Mouse (Mus musculus): Measurements from ENCODE around the gene Gpc6. TPM values are rescaled to one million over a fixed set of nuclear protein-coding genes. Genes with fewer than 3 reads are reported as not detected.
A peak's percentile ranks its signal among the peaks of the same experiment; 100 is the strongest.

Gpc6 gene
- total and polyA plus RNA-seq, 3 experiments, result not detected

- H3K4me1 ChIP-seq (ENCODE audit: control insufficient read depth in 1 of 2, insufficient read depth in 2 of 2), result peaks cover 5 to 28% of the 10 kb centered on the region in 2 experiments
- TF ChIP-seq ZKSCAN1 (IDR thresholded peaks at IDR 0.05; ENCODE audit: borderline replicate concordance, low read depth, low read length) (no peak), BHLHE40 (IDR thresholded peaks at IDR 0.05; ENCODE audit: low read depth, low read length) (no peak), POLR2AphosphoS2 (IDR thresholded peaks at IDR 0.05; ENCODE audit: low read depth, low read length) (no peak), MEF2A (IDR thresholded peaks at IDR 0.05; ENCODE audit: borderline replicate concordance, low read depth, low read length) (no peak), MAX (IDR thresholded peaks at IDR 0.05; ENCODE audit: low read length) (no peak), HCFC1 (IDR thresholded peaks at IDR 0.05; ENCODE audit: low read depth, low read length) (no peak), ETS1 (conservative IDR thresholded peaks at IDR 0.05; ENCODE audit: low read depth, low read length) (no peak), EP300 (IDR thresholded peaks at IDR 0.05; ENCODE audit: low read length) (no peak), PAX5 (IDR thresholded peaks at IDR 0.05; ENCODE audit: low read length) (no peak), E2F4 (IDR thresholded peaks at IDR 0.05; ENCODE audit: insufficient replicate concordance, low read depth, low read length) (no peak)
- dilution Hi-C loops (cut with MboI; ENCODE audit: extremely low pct_ligation_motif_present, extremely low pct_unique_long_range_greater_than_20kb, low sequenced_read_pairs), result no loop called here
These were observed 14.4 kb downstream of the Gpc6 start for GRCm38 (mm10) chr14:116939561-116939960.

GRCm38 (mm10) chr14:116941772-116942171 lies 16.7 kb downstream of the Gpc6 start:
- DNase-seq (ENCODE audit: extremely low read depth), result no peak
- TF ChIP-seq NRF1 (IDR thresholded peaks at IDR 0.05; ENCODE audit: low read depth, low read length) (no peak), KAT2A (IDR thresholded peaks at IDR 0.05; ENCODE audit: insufficient replicate concordance, low read length) (no peak), CHD2 (IDR thresholded peaks at IDR 0.05; ENCODE audit: low read length) (no peak), IRF4 (IDR thresholded peaks at IDR 0.05; ENCODE audit: low read depth, low read length) (no peak), GABPA (IDR thresholded peaks at IDR 0.05; ENCODE audit: insufficient replicate concordance, low read depth, low read length) (no peak), ZNF384 (IDR thresholded peaks at IDR 0.05; ENCODE audit: low read depth, low read length) (no peak), MAZ (IDR thresholded peaks at IDR 0.05; ENCODE audit: low read depth, low read length) (no peak), RAD21 (IDR thresholded peaks at IDR 0.05; ENCODE audit: low read depth, low read length) (no peak), SIN3A (IDR thresholded peaks at IDR 0.05; ENCODE audit: low read length) (no peak), MAFK (IDR thresholded peaks at IDR 0.05; ENCODE audit: insufficient replicate concordance, low read length) (no peak), EP300 (IDR thresholded peaks at IDR 0.05; ENCODE audit: low read length) (no peak), POLR2A (IDR thresholded peaks at IDR 0.05; ENCODE audit: low read depth, low read length) (no peak), MYC (IDR thresholded peaks at IDR 0.05; ENCODE audit: low read depth, low read length) (no peak), HCFC1 (IDR thresholded peaks at IDR 0.05; ENCODE audit: low read depth, low read length) (no peak), PAX5 (IDR thresholded peaks at IDR 0.05; ENCODE audit: low read length) (no peak), JUND (conservative IDR thresholded peaks at IDR 0.05; ENCODE audit: low read depth, low read length) (no peak), TBP (conservative IDR thresholded peaks at IDR 0.05; ENCODE audit: low read depth, low read length) (no peak), JUN (IDR thresholded peaks at IDR 0.05; ENCODE audit: insufficient read depth, low read depth, low read length) (no peak), ZMIZ1 (IDR thresholded peaks at IDR 0.05; ENCODE audit: low read depth, low read length) (no peak), TCF12 (IDR thresholded peaks at IDR 0.05; ENCODE audit: low read depth, low read length) (no peak)
- in situ Hi-C loops (cut with MboI; ENCODE audit: low pct_ligation_motif_present, low pct_unique_long_range_greater_than_20kb, low sequenced_read_pairs) (loop anchor here (25.0 kb wide), 1 partner anchor 354 kb away; no protein-coding TSS in a partner anchor), dilution Hi-C loops (cut with MboI; ENCODE audit: extremely low pct_ligation_motif_present, extremely low pct_unique_long_range_greater_than_20kb, low sequenced_read_pairs) (no loop called here)
- H3K79me2 ChIP-seq (replicated peaks; ENCODE audit: control insufficient read depth, extremely low read depth, insufficient read depth, poor library complexity, severe bottlenecking), result no peaks in the 10 kb centered on the region
- H3K27me3 ChIP-seq (replicated peaks), result no peaks in the 10 kb centered on the region
- H3K36me3 ChIP-seq (replicated peaks in 1 of 2; ENCODE audit: control insufficient read depth in 1 of 2, insufficient read depth in 1 of 2, low read length in 1 of 2), result no peaks in the 10 kb centered on the region
- H3K9ac ChIP-seq (ENCODE audit: insufficient read depth, low read depth), result no peak overlapping the region
- H3K4me2 ChIP-seq (ENCODE audit: insufficient read depth, low read depth, poor library complexity, severe bottlenecking), result no peak overlapping the region
- no peak overlapping the region for H3K4me3 ChIP-seq (replicated peaks in 1 of 3; ENCODE audit: low read depth in 2 of 3, low read length in 2 of 3, poor library complexity in 1 of 3)
- H3K27ac ChIP-seq (ENCODE audit: insufficient read depth, low read depth), result no peak overlapping the region
- peaks cover 5 to 36% of the 10 kb centered on the region in 2 experiments for H3K4me1 ChIP-seq (ENCODE audit: control insufficient read depth in 1 of 2, insufficient read depth in 2 of 2)
- peaks cover 5% of the 10 kb centered on the region for H3K9me3 ChIP-seq (replicated peaks; ENCODE audit: low read length)

More at GRCm38 (mm10) chr14:116939561-116939960, 14.4 kb downstream of the Gpc6 start:
- H3K27ac ChIP-seq (ENCODE audit: insufficient read depth, low read depth), result no peak overlapping the region
- H3K9me3 ChIP-seq (replicated peaks; ENCODE audit: low read length), result peaks cover 4% of the 10 kb centered on the region
- H3K4me2 ChIP-seq (ENCODE audit: insufficient read depth, low read depth, poor library complexity, severe bottlenecking), result no peak overlapping the region
- peak; percentile 10 for DNase-seq (ENCODE audit: extremely low read depth)
- H3K36me3 ChIP-seq (replicated peaks in 1 of 2; ENCODE audit: control insufficient read depth in 1 of 2, insufficient read depth in 1 of 2, low read length in 1 of 2), result no peaks in the 10 kb centered on the region
- in situ Hi-C loops (cut with MboI; ENCODE audit: low pct_ligation_motif_present, low pct_unique_long_range_greater_than_20kb, low sequenced_read_pairs), result loop anchor here (25.0 kb wide), 1 partner anchor 352 kb away; no protein-coding TSS in a partner anchor
- no peaks in the 10 kb centered on the region for H3K79me2 ChIP-seq (replicated peaks; ENCODE audit: control insufficient read depth, extremely low read depth, insufficient read depth, poor library complexity, severe bottlenecking)
- no peaks in the 10 kb centered on the region for H3K27me3 ChIP-seq (replicated peaks)
- no peak overlapping the region for H3K4me3 ChIP-seq (replicated peaks in 1 of 3; ENCODE audit: low read depth in 2 of 3, low read length in 2 of 3, poor library complexity in 1 of 3)
- no peak overlapping the region for H3K9ac ChIP-seq (ENCODE audit: insufficient read depth, low read depth)

Data from CH12.LX (cell line).